Mouse (Mus musculus): Measurements from ENCODE around the gene Slc5a2.

GRCm38 (mm10) chr7:128309216-128309615 is 43.8 kb downstream of the Slc5a2 start:
- TF ChIP-seq EP300 (IDR thresholded peaks at IDR 0.05; ENCODE audit: low read depth) (no peak), CTCF (IDR thresholded peaks at IDR 0.05; ENCODE audit: low read depth) (no peak)
